In genomic region chr10:77900903-77901818, GRCm38 (mm10) we compare ENCODE assay signal across 10 mouse cellular contexts. TPM values are rescaled to one million over a fixed set of nuclear protein-coding genes. Genes with fewer than 3 reads are reported as not detected.
A peak's percentile ranks its signal among the peaks of the same experiment; 100 is the strongest.
DNase-seq lines count a peak whose midpoint lies in the region; ATAC-seq and TF ChIP-seq lines count a peak whose summit lies in the region.
"Had no signal": no experiment of that assay in that cellular context is flagged by ENCODE, and none has a peak within 500 bp of the region (broad histone marks: within the 10 kb centered on the region; RNA-seq: fewer than 3 reads in every experiment).

No protein-coding gene starts in this region.

- H3K36me3 ChIP-seq in heart, embryonic 14.5 days (ENCODE audit: control insufficient read depth, insufficient read depth, low read length), result no peaks in the 10 kb centered on the region
- H3K36me3 ChIP-seq in forebrain, postnatal 0 days (ENCODE audit: insufficient read depth), result no peaks in the 10 kb centered on the region
- no peaks in the 10 kb centered on the region for H3K36me3 ChIP-seq in liver, embryonic 16.5 days (ENCODE audit: control insufficient read depth, insufficient read depth)

- peak overlapping the region; percentile 93; the same call in 1 of the 2 replicates for H3K4me2 ChIP-seq in heart, embryonic 14.5 days (ENCODE audit: low read length)
- peak overlapping the region; percentile 79 for H3K4me2 ChIP-seq in forebrain, postnatal 0 days (ENCODE audit: low read depth)
- H3K4me2 ChIP-seq in liver, embryonic 16.5 days (ENCODE audit: low read depth, low read length), result peak overlapping the region; percentile 55

- DNase-seq in heart, postnatal 14 days, result no peak
- DNase-seq in MN1 (ENCODE audit: low spot score), result peak; percentile 49
- DNase-seq in forebrain, postnatal 0 days, result no peak
- no peak for DNase-seq in frontal cortex, adult 2 months (ENCODE audit: extremely low spot score in 1 of 2, low spot score in 1 of 2)
- DNase-seq in spleen, postnatal 14 days (ENCODE audit: low spot score in 2 of 2), result no peak
- no peak for DNase-seq in urinary bladder, postnatal 25 days (ENCODE audit: low spot score)
- DNase-seq: gastrocnemius, postnatal 25 days had no signal

- no peaks in the 10 kb centered on the region for H3K9me3 ChIP-seq in heart, embryonic 14.5 days (ENCODE audit: control insufficient read depth, low read length)
- H3K9me3 ChIP-seq in forebrain, postnatal 0 days (ENCODE audit: low read length), result no peaks in the 10 kb centered on the region
- no peaks in the 10 kb centered on the region for H3K9me3 ChIP-seq in liver, embryonic 16.5 days (replicated peaks; ENCODE audit: control insufficient read depth, low read length)

- H3K4me1 ChIP-seq in heart, embryonic 14.5 days (ENCODE audit: control insufficient read depth in 2 of 2, insufficient read depth in 2 of 2, low read length in 2 of 2), result peaks cover 5% of the 10 kb centered on the region in 2 experiments; a peak in 2 of 4 replicates
- no peaks in the 10 kb centered on the region for H3K4me1 ChIP-seq in forebrain, postnatal 0 days (ENCODE audit: insufficient read depth)
- peaks cover 6% of the 10 kb centered on the region for H3K4me1 ChIP-seq in liver, embryonic 16.5 days (ENCODE audit: control insufficient read depth, low read depth, low read length)

- no peak for TF ChIP-seq CTCF in forebrain, postnatal 0 days (IDR thresholded peaks at IDR 0.05; ENCODE audit: low read depth)

- 83% methylated on average over 27 of the region's 27 CpGs for WGBS in heart, embryonic 14.5 days
- 82% methylated on average over 27 of the region's 27 CpGs for WGBS in forebrain, postnatal 0 days
- WGBS in liver, embryonic 16.5 days (ENCODE audit: insufficient replicate concordance), result 75% methylated on average over 27 of the region's 27 CpGs

- no peak for ATAC-seq in heart, embryonic 14.5 days (ENCODE audit: insufficient number of reproducible peaks, insufficient read depth, low FRiP score, low read depth)
- ATAC-seq in forebrain, postnatal 0 days, result no peak
- no peak for ATAC-seq in liver, embryonic 16.5 days (ENCODE audit: low read depth)

- intact Hi-C loops in heart, postnatal 14 days (cut with DNase I), result no loop called here

- no peak overlapping the region for H3K27ac ChIP-seq in heart, embryonic 14.5 days (replicated peaks in 1 of 2; ENCODE audit: control insufficient read depth in 1 of 2, insufficient read depth in 1 of 2, low read depth in 2 of 2, low read length in 2 of 2)
- no peak overlapping the region for H3K27ac ChIP-seq in forebrain, postnatal 0 days (ENCODE audit: low read depth, low read length)
- peak overlapping the region; percentile 69 for H3K27ac ChIP-seq in liver, embryonic 16.5 days (ENCODE audit: low read length)
- H3K27ac ChIP-seq: macrophage had no signal

- no peak overlapping the region for H3K9ac ChIP-seq in heart, embryonic 14.5 days (ENCODE audit: low read length)
- H3K9ac ChIP-seq in forebrain, postnatal 0 days, result peak overlapping the region; percentile 69; the same call in 1 of the 2 replicates
- no peak overlapping the region; the same call in 1 of the 2 replicates for H3K9ac ChIP-seq in liver, embryonic 16.5 days (ENCODE audit: low read depth, low read length)

- no peak overlapping the region for H3K4me3 ChIP-seq in heart, embryonic 14.5 days (ENCODE audit: control insufficient read depth in 1 of 2, insufficient read depth in 1 of 2, low read depth in 1 of 2, low read length in 2 of 2)
- peak overlapping the region; percentile 69 for H3K4me3 ChIP-seq in forebrain, postnatal 0 days (ENCODE audit: low read depth, low read length)
- peak overlapping the region; percentile 64 for H3K4me3 ChIP-seq in liver, embryonic 16.5 days (ENCODE audit: low read depth, low read length)

- H3K27me3 ChIP-seq in heart, embryonic 14.5 days (ENCODE audit: control insufficient read depth, insufficient read depth, low read length), result peaks cover 8% of the 10 kb centered on the region; the same call in 1 of the 2 replicates
- H3K27me3 ChIP-seq in forebrain, postnatal 0 days (ENCODE audit: insufficient read depth, low read length), result no peaks in the 10 kb centered on the region
- H3K27me3 ChIP-seq in liver, embryonic 16.5 days (ENCODE audit: control insufficient read depth, insufficient read depth, low read depth, low read length), result peaks cover 16% of the 10 kb centered on the region

RNA-seq across cellular contexts. Expression of gene Lrrc3, which starts 1.2 kb away (rescaled TPM):
- polyA plus RNA-seq in heart, embryonic 14.5 days (2014; fragmentation: Nextera tagmentation; extraction: Ambion mirVana), result 1.2 and 1.3 TPM in 2 replicates
- total RNA-seq in heart, postnatal 14 days (2021), result under 1 TPM; 0.72 to 0.78 TPM
- 19.7 and 24.1 TPM in 2 replicates for total RNA-seq in forebrain, postnatal 0 days (2014; rRNA removed)
- polyA plus RNA-seq in forebrain, postnatal 0 days (2015; fragmentation: Nextera tagmentation; extraction: Ambion mirVana), result 15.7 and 22.4 TPM in 2 replicates
- 16.5 and 18.6 TPM in 2 replicates for polyA plus RNA-seq in liver, embryonic 16.5 days (2015; fragmentation: Nextera tagmentation; extraction: Ambion mirVana)
- 5.6 and 6.3 TPM in 2 replicates for polyA plus RNA-seq in frontal cortex, adult 2 months (2012; rRNA removed)
- polyA plus RNA-seq: macrophage had no signal

RNA-seq across cellular contexts. Expression of gene Gm3285, which starts 39.4 kb away (rescaled TPM):
- not detected in 2 replicates for polyA plus RNA-seq in heart, embryonic 14.5 days (2014; fragmentation: Nextera tagmentation; extraction: Ambion mirVana)
- total RNA-seq in heart, postnatal 14 days (2021), result not detected
- 0.48 TPM in 1 of 2 replicates, not detected in the other for total RNA-seq in forebrain, postnatal 0 days (2014; rRNA removed)
- polyA plus RNA-seq in forebrain, postnatal 0 days (2015; fragmentation: Nextera tagmentation; extraction: Ambion mirVana), result not detected in 2 replicates
- polyA plus RNA-seq in liver, embryonic 16.5 days (2015; fragmentation: Nextera tagmentation; extraction: Ambion mirVana), result not detected in 2 replicates
- not detected in 2 replicates for polyA plus RNA-seq in frontal cortex, adult 2 months (2012; rRNA removed)
- total RNA-seq: gastrocnemius, postnatal 25 days had no signal
- polyA plus RNA-seq: macrophage had no signal

RNA-seq across cellular contexts. Expression of gene Gm10318, which starts 48.5 kb away (rescaled TPM):
- not detected in 2 replicates for polyA plus RNA-seq in heart, embryonic 14.5 days (2014; fragmentation: Nextera tagmentation; extraction: Ambion mirVana)
- total RNA-seq in heart, postnatal 14 days (2021), result not detected
- not detected in 2 replicates for total RNA-seq in forebrain, postnatal 0 days (2014; rRNA removed)
- polyA plus RNA-seq in forebrain, postnatal 0 days (2015; fragmentation: Nextera tagmentation; extraction: Ambion mirVana), result not detected in 2 replicates
- polyA plus RNA-seq in liver, embryonic 16.5 days (2015; fragmentation: Nextera tagmentation; extraction: Ambion mirVana), result not detected in 2 replicates
- not detected in 2 replicates for polyA plus RNA-seq in frontal cortex, adult 2 months (2012; rRNA removed)
- total RNA-seq: gastrocnemius, postnatal 25 days had no signal
- polyA plus RNA-seq: macrophage had no signal

RNA-seq across cellular contexts. Expression of gene Gm36176, which starts 54.6 kb away (rescaled TPM):
- polyA plus RNA-seq in heart, embryonic 14.5 days (2014; fragmentation: Nextera tagmentation; extraction: Ambion mirVana), result not detected in 2 replicates
- not detected for total RNA-seq in heart, postnatal 14 days (2021)
- total RNA-seq in forebrain, postnatal 0 days (2014; rRNA removed), result not detected in 2 replicates
- not detected in 2 replicates for polyA plus RNA-seq in forebrain, postnatal 0 days (2015; fragmentation: Nextera tagmentation; extraction: Ambion mirVana)
- polyA plus RNA-seq in liver, embryonic 16.5 days (2015; fragmentation: Nextera tagmentation; extraction: Ambion mirVana), result not detected in 2 replicates
- polyA plus RNA-seq in frontal cortex, adult 2 months (2012; rRNA removed), result not detected in 2 replicates
- total RNA-seq: gastrocnemius, postnatal 25 days had no signal
- polyA plus RNA-seq: macrophage had no signal

Comparison
In these comparisons a context has a peak if more than half of its experiments do, and no peak if none do; other contexts are left out.
1. H3K4me3 ChIP-seq: peak in forebrain, postnatal 0 days (single experiment) and liver, embryonic 16.5 days (single experiment); none in heart, embryonic 14.5 days (0 of 2).
2. Peak in every context shown above with its lines, with median percentiles within 50 percentile points of each other: H3K4me2 ChIP-seq.